Mouse (Mus musculus): ENCODE data around the gene Grid2ip.

DNA sequence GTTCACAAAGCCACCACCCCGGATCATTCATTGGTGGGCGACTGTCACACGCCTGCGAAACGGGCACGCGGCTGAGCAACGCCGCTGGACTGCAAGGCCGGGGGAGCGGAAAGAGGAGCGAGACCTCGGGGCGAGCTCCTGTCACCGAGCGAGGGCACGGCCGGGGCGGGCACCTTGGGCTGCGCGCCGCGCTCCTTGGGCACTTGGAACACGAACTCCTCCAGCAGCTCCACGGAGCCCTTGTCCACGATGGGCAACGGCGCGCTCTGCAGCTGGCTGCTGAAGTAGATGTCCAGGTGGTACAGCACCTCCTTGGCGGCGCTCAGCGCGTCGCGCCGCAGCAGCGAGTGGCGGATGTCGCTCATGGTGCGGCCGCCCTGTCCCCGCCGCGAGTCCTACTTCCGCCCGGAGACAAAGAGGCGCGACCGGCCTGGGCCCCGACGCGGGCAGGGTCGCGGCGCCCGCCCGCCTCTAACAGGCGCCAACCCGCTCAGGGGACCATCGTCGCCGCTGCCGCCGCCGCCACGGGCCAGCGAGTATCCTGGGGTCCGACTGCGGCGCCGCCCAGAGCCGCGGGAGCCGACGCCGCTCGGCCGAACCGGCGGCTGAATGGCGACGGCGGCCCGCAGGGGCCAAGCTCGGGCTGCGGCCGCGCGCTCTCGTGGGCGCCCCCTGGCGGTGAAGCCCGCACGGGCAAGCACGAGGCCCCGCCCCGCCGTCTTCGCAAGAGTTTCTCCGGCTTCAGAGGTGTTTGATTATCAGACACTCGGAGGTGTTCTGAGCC is 42.2 kb upstream of the Grid2ip start, which contains the start of gene E130309D02Rik:
- TF ChIP-seq POLR2A (IDR thresholded peaks at IDR 0.05; ENCODE audit: borderline replicate concordance, insufficient read depth, low read length), result peak; percentile 49; the same call in 1 of the 2 replicates
- TF ChIP-seq CTCF (IDR thresholded peaks at IDR 0.05; ENCODE audit: borderline replicate concordance, insufficient read depth, low read depth, low read length), result peak; percentile 68

All from cerebellum, adult 2 months (tissue).